Mouse (Mus musculus) liver, postnatal 0 days (tissue): ENCODE data around the gene Ctc1. TPM values are rescaled to one million over a fixed set of nuclear protein-coding genes. Genes with fewer than 3 reads are reported as not detected.
A peak's percentile ranks its signal among the peaks of the same experiment; 100 is the strongest.
"Not testable (repeated sequence)": the region's sequence is repeated elsewhere in the genome, so short reads cannot be mapped to it uniquely, and the experiment has no call there.

ENCODE experiments used
- ATAC-seq: fragments of 200-750 bp; cut with Nextera tagmentation; 2 replicates; pipeline ENCODE4 v1.8.0; 2017; ENCODE audit warnings: mild to moderate bottlenecking, moderate library complexity
- DNase-seq: peaks from one replicate; pipeline ENCODE4 v3.0.0-alpha.2; 2016
- H3K27ac ChIP-seq: fragments of 300-500 bp; sonication (generic); 2 replicates; pipeline ENCODE4 v1.5.1; 2014; ENCODE audit warnings: antibody characterized with exemption, moderate library complexity, mild to moderate bottlenecking, low read depth
- H3K27me3 ChIP-seq: fragments of 300-500 bp; sonication (generic); 2 replicates; pipeline ENCODE4 v1.6.1; 2014; ENCODE audit warnings: low read length, control low read depth, mixed read lengths; ENCODE audit not compliant: insufficient read depth
- H3K36me3 ChIP-seq: fragments of 300-500 bp; sonication (generic); replicated peaks from 2 replicates; pipeline ENCODE4 v1.6.1; 2014; ENCODE audit warnings: mild to moderate bottlenecking, control low read depth, low read length, moderate library complexity, mixed read lengths; ENCODE audit not compliant: insufficient read depth
- H3K4me1 ChIP-seq: fragments of 300-500 bp; sonication (generic); 2 replicates; pipeline ENCODE4 v1.6.1; 2014; ENCODE audit warnings: antibody characterized with exemption, mild to moderate bottlenecking, control low read depth; ENCODE audit not compliant: insufficient read depth
- H3K4me2 ChIP-seq: fragments of 300-500 bp; sonication (generic); 2 replicates; pipeline ENCODE4 v1.6.1; 2014; ENCODE audit warnings: low read depth, mild to moderate bottlenecking, low read length, moderate library complexity, mixed read lengths
- H3K4me3 ChIP-seq: fragments of 300-500 bp; sonication (generic); 2 replicates; pipeline ENCODE4 v1.5.1; 2014; ENCODE audit warnings: low read depth, low read length
- H3K9ac ChIP-seq: fragments of 300-500 bp; sonication (generic); replicated peaks from 2 replicates; pipeline ENCODE4 v1.6.1; 2014; ENCODE audit warnings: mild to moderate bottlenecking, moderate library complexity
- H3K9me3 ChIP-seq: fragments of 300-500 bp; sonication (generic); 2 replicates; pipeline ENCODE4 v1.6.1; 2016; ENCODE audit warnings: mild to moderate bottlenecking, control low read depth, low read length, mixed read lengths
- CTCF ChIP-seq: sonication (generic); IDR thresholded peaks from 2 replicates; pipeline ENCODE4 v1.5.1; 2016; ENCODE audit warnings: antibody characterized with exemption, low read depth
- EP300 ChIP-seq: IDR thresholded peaks from 2 replicates; pipeline ENCODE4 v1.6.1; 2016; ENCODE audit warnings: antibody characterized with exemption, low read depth, mild to moderate bottlenecking
- WGBS: fragments of 180-500 bp; shearing (Covaris S2); extraction: QIAGEN DNeasy Blood & Tissue Kit; methylation state at CpG from one replicate; pipeline ENCODE4 v1.1.7; 2014; ENCODE audit not compliant: insufficient replicate concordance; 5-methylcytosine and 5-hydroxymethylcytosine counted together
- polyA plus RNA-seq: library from polyadenylated mRNA; unstranded; fragments of >200 nt; fragmentation: Nextera tagmentation; extraction: Ambion mirVana; gene quantifications from 2 replicates; pipeline ENCODE4 v1.2.1, GENCODE M21; 2015

Gene Ctc1
- polyA plus RNA-seq, 1 experiment from 2014 or later: 7.4 TPM

GRCm38 (mm10) chr11:69011445-69011844 is 4.3 kb upstream of the Ctc1 start:
- Histone ChIP-seq H3K4me3 (peak overlapping the region; percentile 61), H3K4me1 (peaks cover 15% of the 10 kb centered on the region), H3K9ac (peak overlapping the region; percentile 73; the same call in 1 of the 2 replicates), H3K4me2 (peak overlapping the region; percentile 90), H3K27ac (peak overlapping the region; percentile 97)
- TF ChIP-seq CTCF (peak; percentile 43), EP300 (peak; percentile 28; the same call in 1 of the 2 replicates)
- not testable (repeated sequence) for ATAC-seq, H3K27me3 ChIP-seq, H3K36me3 ChIP-seq, H3K9me3 ChIP-seq, DNase-seq
- 34% methylated on average over 2 of the region's 2 CpGs for WGBS

GRCm38 (mm10) chr11:69012071-69012601 is 3.6 kb upstream of the Ctc1 start:
- Histone ChIP-seq H3K4me3 (peak overlapping the region; percentile 61), H3K4me2 (peak overlapping the region; percentile 90), H3K4me1 (peaks cover 21% of the 10 kb centered on the region), H3K27ac (peak overlapping the region; percentile 97), H3K27me3 (no peaks in the 10 kb centered on the region), H3K9me3 (no peaks in the 10 kb centered on the region), H3K36me3 (no peaks in the 10 kb centered on the region), H3K9ac (peak overlapping the region; percentile 73)
- under 1% methylated on average over 18 of the region's 18 CpGs for WGBS
- DNase-seq (peak; percentile 91), ATAC-seq (peak; percentile 60)
- peak; percentile 88 for TF ChIP-seq EP300
- TF ChIP-seq CTCF: no peak

GRCm38 (mm10) chr11:69016755-69017154 is 1.0 kb downstream of the Ctc1 start:
- Histone ChIP-seq H3K36me3 (peaks cover 1% of the 10 kb centered on the region; the same call in 1 of the 2 replicates), H3K9ac (peak overlapping the region; percentile 73), H3K27me3 (no peaks in the 10 kb centered on the region), H3K4me3 (peak overlapping the region; percentile 65), H3K4me2 (peak overlapping the region; percentile 73), H3K4me1 (peaks cover 13% of the 10 kb centered on the region), H3K27ac (peak overlapping the region; percentile 87), H3K9me3 (no peaks in the 10 kb centered on the region)
- ATAC-seq (no peak), DNase-seq (no peak)
- TF ChIP-seq EP300 (no peak), CTCF (no peak)
- 57% methylated on average over 3 of the region's 3 CpGs for WGBS

GRCm38 (mm10) chr11:69020691-69021090 is 5.0 kb downstream of the Ctc1 start:
- TF ChIP-seq EP300: no peak
- no peak for TF ChIP-seq CTCF
- no peaks in the 10 kb centered on the region for H3K27me3 ChIP-seq
- no peak overlapping the region for H3K4me2 ChIP-seq
- H3K36me3 ChIP-seq: peaks cover 25% of the 10 kb centered on the region
- ATAC-seq: no peak
- no peak for DNase-seq
- H3K27ac ChIP-seq: no peak overlapping the region
- no peak overlapping the region for H3K9ac ChIP-seq
- H3K9me3 ChIP-seq: no peaks in the 10 kb centered on the region
- H3K4me3 ChIP-seq: no peak overlapping the region
- H3K4me1 ChIP-seq: peaks cover 9% of the 10 kb centered on the region

- no peak for TF ChIP-seq CTCF
- TF ChIP-seq EP300: no peak
- H3K4me1 ChIP-seq: no peaks in the 10 kb centered on the region
- no peak overlapping the region for H3K4me3 ChIP-seq
- no peak overlapping the region for H3K27ac ChIP-seq
- no peaks in the 10 kb centered on the region for H3K27me3 ChIP-seq
- no peak overlapping the region for H3K9ac ChIP-seq
- WGBS: 80% methylated on average over 3 of the region's 3 CpGs
- H3K36me3 ChIP-seq: peaks cover 72% of the 10 kb centered on the region
- no peaks in the 10 kb centered on the region for H3K9me3 ChIP-seq
- DNase-seq: no peak
- ATAC-seq: no peak
- no peak overlapping the region for H3K4me2 ChIP-seq
These were observed 10.9 kb downstream of the Ctc1 start for GRCm38 (mm10) chr11:69026562-69026961.

GRCm38 (mm10) chr11:69028805-69029204 is 13.1 kb downstream of the Ctc1 start:
- no peaks in the 10 kb centered on the region for H3K27me3 ChIP-seq
- H3K4me1 ChIP-seq: no peaks in the 10 kb centered on the region
- no peak overlapping the region for H3K4me2 ChIP-seq
- no peak for DNase-seq
- no peak overlapping the region for H3K27ac ChIP-seq
- WGBS: 74% methylated on average over 2 of the region's 2 CpGs
- no peaks in the 10 kb centered on the region for H3K9me3 ChIP-seq
- no peak overlapping the region for H3K9ac ChIP-seq
- peaks cover 64% of the 10 kb centered on the region for H3K36me3 ChIP-seq
- TF ChIP-seq CTCF: peak; percentile 62
- TF ChIP-seq EP300: no peak
- H3K4me3 ChIP-seq: no peak overlapping the region
- peak; percentile 38; the same call in 1 of the 2 replicates for ATAC-seq
